Mouse (Mus musculus) liver, embryonic 11.5 days (tissue): Measurements from ENCODE around the gene Bglap2. TPM values are rescaled to one million over a fixed set of nuclear protein-coding genes. Genes with fewer than 3 reads are reported as not detected.
"Not testable (repeated sequence)": the region's sequence is repeated elsewhere in the genome, so short reads cannot be mapped to it uniquely, and the experiment has no call there.

Experiments used
- ATAC-seq: fragments of 200-750 bp; cut with Nextera tagmentation; replicated peaks from 2 replicates; pipeline ENCODE4 v1.8.0; 2017; ENCODE audit warnings: moderate number of reproducible peaks, mild to moderate bottlenecking, moderate TSS enrichment, moderate library complexity; ENCODE audit not compliant: low FRiP score
- DNase-seq: peaks from one replicate; pipeline ENCODE4 v3.0.0-alpha.2; 2017; ENCODE audit warnings: low spot score
- H3K27ac ChIP-seq: fragments of 300-500 bp; sonication (generic); 2 replicates; pipeline ENCODE4 v1.5.1; 2014; ENCODE audit warnings: mild to moderate bottlenecking, low read depth, low read length, control low read depth
- H3K27me3 ChIP-seq: fragments of 300-500 bp; sonication (generic); replicated peaks from 2 replicates; pipeline ENCODE4 v1.6.1; 2014; ENCODE audit warnings: low read length, mixed read lengths; ENCODE audit not compliant: control insufficient read depth, insufficient read depth
- H3K36me3 ChIP-seq: fragments of 300-500 bp; sonication (generic); 2 replicates; pipeline ENCODE4 v1.6.1; 2014; ENCODE audit warnings: mild to moderate bottlenecking, low read length, moderate library complexity, mixed read lengths; ENCODE audit not compliant: control insufficient read depth, insufficient read depth
- H3K4me1 ChIP-seq: fragments of 300-500 bp; sonication (generic); replicated peaks from 2 replicates; pipeline ENCODE4 v1.6.1; 2014; ENCODE audit warnings: low read length, mixed read lengths; ENCODE audit not compliant: control insufficient read depth, insufficient read depth
- H3K4me2 ChIP-seq: fragments of 300-500 bp; sonication (generic); 2 replicates; pipeline ENCODE4 v1.6.1; 2014; ENCODE audit warnings: mild to moderate bottlenecking, control low read depth, moderate library complexity
- H3K4me3 ChIP-seq: fragments of 300-500 bp; sonication (generic); 2 replicates; pipeline ENCODE4 v1.5.1; 2014; ENCODE audit warnings: low read depth, low read length, control low read depth
- H3K9ac ChIP-seq: fragments of 300-500 bp; sonication (generic); 2 replicates; pipeline ENCODE4 v1.6.1; 2014; ENCODE audit warnings: low read depth, low read length, control low read depth
- H3K9me3 ChIP-seq: fragments of 300-500 bp; sonication (generic); 2 replicates; pipeline ENCODE4 v1.6.1; 2016; ENCODE audit warnings: low read length, inconsistent platforms, mixed read lengths; ENCODE audit not compliant: control insufficient read depth
- WGBS: fragments of 180-500 bp; shearing (Covaris S2); extraction: QIAGEN DNeasy Blood & Tissue Kit; methylation state at CpG from one replicate; pipeline ENCODE4 v1.1.7; 2014; 5-methylcytosine and 5-hydroxymethylcytosine counted together
- polyA plus RNA-seq: library from polyadenylated mRNA; unstranded; fragments of >200 nt; fragmentation: Nextera tagmentation; extraction: Ambion mirVana; gene quantifications from 2 replicates; pipeline ENCODE4 v1.2.1, GENCODE M21; 2014

The Bglap2 gene
- polyA plus RNA-seq, 1 experiment from 2014 or later, result not detected

GRCm38 (mm10) chr3:88403522-88404230, 25.2 kb upstream of the Bglap2 start:
- Histone ChIP-seq H3K27ac (no peak overlapping the region), H3K27me3 (no peaks in the 10 kb centered on the region), H3K4me1 (peaks cover 12% of the 10 kb centered on the region), H3K36me3 (peaks cover 10% of the 10 kb centered on the region), H3K9ac (no peak overlapping the region), H3K4me2 (no peak overlapping the region), H3K9me3 (no peaks in the 10 kb centered on the region), H3K4me3 (no peak overlapping the region)
- DNase-seq, result no peak
- ATAC-seq, result no peak
- WGBS, result 90% methylated on average over 10 of the region's 10 CpGs

- 88% methylated on average over 2 of the region's 2 CpGs for WGBS
- H3K27me3 ChIP-seq, result no peaks in the 10 kb centered on the region
- H3K4me1 ChIP-seq, result no peaks in the 10 kb centered on the region
- H3K4me2 ChIP-seq, result no peak overlapping the region
- no peak overlapping the region for H3K4me3 ChIP-seq
- no peak for ATAC-seq
- DNase-seq, result no peak
- no peak overlapping the region for H3K27ac ChIP-seq
- H3K9me3 ChIP-seq, result no peaks in the 10 kb centered on the region
- peaks cover 20% of the 10 kb centered on the region for H3K36me3 ChIP-seq
- no peak overlapping the region for H3K9ac ChIP-seq
Measured at GRCm38 (mm10) chr3:88398666-88399065, 20.2 kb upstream of the Bglap2 start.

- Histone ChIP-seq H3K27me3 (no peaks in the 10 kb centered on the region), H3K9me3 (no peaks in the 10 kb centered on the region), H3K4me3 (no peak overlapping the region), H3K4me1 (no peaks in the 10 kb centered on the region), H3K27ac (no peak overlapping the region), H3K9ac (no peak overlapping the region), H3K4me2 (no peak overlapping the region), H3K36me3 (peaks cover 22% of the 10 kb centered on the region)
- DNase-seq (no peak), ATAC-seq (no peak)
- 83% methylated on average over 8 of the region's 8 CpGs for WGBS
Measured at GRCm38 (mm10) chr3:88395742-88396141, 17.2 kb upstream of the Bglap2 start.

- no peak for ATAC-seq
- Histone ChIP-seq H3K36me3 (peaks cover 20% of the 10 kb centered on the region), H3K9ac (no peak overlapping the region), H3K27ac (no peak overlapping the region), H3K4me2 (no peak overlapping the region), H3K4me3 (no peak overlapping the region), H3K9me3 (no peaks in the 10 kb centered on the region), H3K4me1 (no peaks in the 10 kb centered on the region), H3K27me3 (no peaks in the 10 kb centered on the region)
- DNase-seq, result peak; percentile 29
- 92% methylated on average over 6 of the region's 6 CpGs for WGBS
Measured at GRCm38 (mm10) chr3:88395288-88395687, 16.8 kb upstream of the Bglap2 start.

GRCm38 (mm10) chr3:88393776-88394375, 15.4 kb upstream of the Bglap2 start:
- DNase-seq, result no peak
- peaks cover 21% of the 10 kb centered on the region for H3K36me3 ChIP-seq
- WGBS, result 89% methylated on average over 9 of the region's 9 CpGs
- no peak for ATAC-seq
- no peak overlapping the region for H3K4me2 ChIP-seq
- no peaks in the 10 kb centered on the region for H3K27me3 ChIP-seq
- no peaks in the 10 kb centered on the region for H3K4me1 ChIP-seq
- no peaks in the 10 kb centered on the region for H3K9me3 ChIP-seq
- H3K4me3 ChIP-seq, result no peak overlapping the region
- H3K27ac ChIP-seq, result no peak overlapping the region
- H3K9ac ChIP-seq, result no peak overlapping the region

- Histone ChIP-seq H3K4me1 (no peaks in the 10 kb centered on the region), H3K9ac (no peak within 1 kb of the TSS), H3K4me2 (no peak within 1 kb of the TSS), H3K4me3 (no peak within 1 kb of the TSS), H3K27ac (no peak within 1 kb of the TSS), H3K27me3 (no peaks in the 10 kb centered on the region), H3K36me3 (no peaks in the 10 kb centered on the region), H3K9me3 (no peaks in the 10 kb centered on the region)
- DNase-seq (no peak), ATAC-seq (no peak)
- WGBS, result 77% methylated on average over 5 of the region's 5 CpGs
Measured at GRCm38 (mm10) chr3:88384364-88384763, 5.9 kb upstream of the Bglap2 start, which contains the start of gene Bglap. Gene Bglap, minus strand, starts transcription at chr3:88384464.

- not testable (repeated sequence) for H3K27ac ChIP-seq, H3K36me3 ChIP-seq, H3K9me3 ChIP-seq, H3K27me3 ChIP-seq, ATAC-seq, DNase-seq, H3K4me3 ChIP-seq, H3K4me1 ChIP-seq, H3K9ac ChIP-seq
- peak overlapping the region; percentile 52 for H3K4me2 ChIP-seq
- WGBS, result 30% methylated on average over 1 of the region's 7 CpGs
Measured at GRCm38 (mm10) chr3:88382383-88382782, 3.9 kb upstream of the Bglap2 start.

GRCm38 (mm10) chr3:88381389-88382315, 3.2 kb upstream of the Bglap2 start:
- DNase-seq, H3K36me3 ChIP-seq, H3K4me1 ChIP-seq, H3K9ac ChIP-seq, H3K27me3 ChIP-seq, H3K27ac ChIP-seq, H3K9me3 ChIP-seq: not testable (repeated sequence)
- 12% methylated on average over 17 of the region's 22 CpGs for WGBS
- 0 out of 2 replicates have a peak overlapping the region, but pooled peaks have one; percentile 20 for H3K4me3 ChIP-seq
- peak overlapping the region; percentile 52 for H3K4me2 ChIP-seq
- ATAC-seq, result peak; percentile 79
